Mouse (Mus musculus) thymus, postnatal 0 days (tissue): Measurements from ENCODE around the gene Gm49373. TPM values are rescaled to one million over a fixed set of nuclear protein-coding genes. Genes with fewer than 3 reads are reported as not detected.

Experiments
- DNase-seq: peaks from one replicate; pipeline ENCODE4 v3.0.0-alpha.2; 2015; ENCODE audit warnings: low spot score
- polyA plus RNA-seq: library from polyadenylated mRNA; unstranded; fragments of >200 nt; fragmentation: Nextera tagmentation; extraction: Ambion mirVana; gene quantifications from 2 replicates; pipeline ENCODE4 v1.2.1, GENCODE M21; 2015

Gene Gm49373
- 0.09 and 0.26 TPM in 2 replicates for polyA plus RNA-seq

DNA sequence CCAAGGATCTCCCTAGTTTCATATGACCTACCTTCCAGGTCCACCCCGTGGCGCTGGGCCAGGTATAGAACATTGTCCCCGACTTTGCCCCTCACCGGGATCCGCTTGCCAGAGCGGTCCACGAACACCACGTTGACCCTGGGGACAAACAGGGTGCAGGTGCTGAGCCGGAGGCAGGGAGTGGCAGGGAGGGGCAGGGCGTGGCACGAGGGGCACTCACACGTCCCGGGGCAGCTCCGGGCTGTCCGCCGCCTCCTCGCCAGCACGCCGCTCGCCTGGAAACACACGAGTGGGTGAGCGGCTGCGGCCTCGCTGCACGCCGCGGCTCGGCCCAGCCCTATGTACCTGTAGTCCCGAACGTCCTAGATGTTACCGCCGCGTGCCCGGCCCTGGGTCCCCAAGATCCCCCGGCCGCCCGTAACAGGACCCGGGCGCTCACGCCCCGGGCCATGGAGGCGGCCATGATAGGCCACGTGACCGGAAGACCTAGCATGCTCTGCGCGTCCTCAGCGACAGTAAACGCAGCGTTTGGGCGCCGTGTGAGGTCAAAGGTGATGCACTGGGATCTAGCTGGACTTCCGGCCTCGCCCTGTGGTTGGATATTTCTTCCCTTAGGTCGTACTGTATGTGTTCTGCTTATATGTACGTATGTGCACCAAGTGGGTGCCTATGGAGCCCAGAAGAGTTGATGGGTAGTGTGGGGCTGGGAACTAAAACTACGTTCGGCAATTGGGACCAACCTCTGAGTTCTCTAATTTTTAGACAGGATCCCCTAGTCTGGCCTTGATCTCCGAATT, at the start of gene Gm49373, which contains the start of gene Fdx1l:
Gene Gm49373, minus strand, starts transcription at position 53 of the 797 bp plus-strand sequence.
Gene Fdx1l, minus strand, starts transcription at position 571 of the 797 bp plus-strand sequence.
- DNase-seq = peak; percentile 82

DNA sequence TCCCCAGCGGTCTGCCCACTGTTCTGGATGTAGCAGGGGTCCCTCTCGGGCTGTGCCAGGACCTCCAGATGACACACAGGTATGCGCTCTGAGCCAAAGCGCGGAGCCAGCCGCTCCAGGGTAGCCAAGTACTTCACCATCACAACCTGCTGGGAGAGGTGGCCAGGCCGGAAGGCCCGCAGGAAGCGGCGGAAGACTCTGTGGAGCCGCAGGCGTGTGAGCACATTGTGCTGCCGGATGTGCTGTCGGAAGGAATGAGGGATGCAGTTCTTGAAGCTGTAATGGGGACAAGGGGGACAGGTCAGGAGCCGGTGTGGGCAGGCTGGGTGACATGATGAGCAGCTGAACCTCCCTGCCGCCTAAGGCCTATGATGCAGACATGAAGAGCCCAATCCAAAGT, 48.6 kb upstream of the Gm49373 start:
- no peak for DNase-seq

DNA sequence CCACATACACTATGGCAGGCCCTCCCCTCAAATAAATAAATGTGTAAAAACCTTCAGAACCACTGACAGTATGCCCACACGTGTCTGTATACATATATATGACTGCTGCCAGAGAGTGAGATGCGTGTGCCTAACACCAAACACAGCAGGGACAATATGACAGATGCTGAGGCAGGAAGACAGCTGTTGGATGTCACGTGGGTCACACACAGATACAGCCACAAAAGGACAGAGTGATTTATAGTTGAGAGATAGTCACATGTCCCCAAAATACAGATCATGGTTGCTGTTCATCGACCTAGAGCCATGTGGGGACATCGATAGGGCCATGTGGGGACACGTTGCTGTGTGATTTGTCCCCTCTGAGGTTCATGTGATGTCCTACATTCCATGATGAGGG, 44.2 kb upstream of the Gm49373 start:
- no peak for DNase-seq

GRCm38 (mm10) chr9:21115105-21115504, 42.2 kb upstream of the Gm49373 start:
- no peak for DNase-seq

GRCm38 (mm10) chr9:21114190-21114589, 41.3 kb upstream of the Gm49373 start:
- no peak for DNase-seq

GRCm38 (mm10) chr9:21113751-21114150, 40.9 kb upstream of the Gm49373 start:
- no peak for DNase-seq

GRCm38 (mm10) chr9:21107607-21108237, 34.8 kb upstream of the Gm49373 start:
- no peak for DNase-seq

GRCm38 (mm10) chr9:21105760-21106564, 33.1 kb upstream of the Gm49373 start:
- no peak for DNase-seq

GRCm38 (mm10) chr9:21104814-21105213, 31.9 kb upstream of the Gm49373 start:
- no peak for DNase-seq

DNA sequence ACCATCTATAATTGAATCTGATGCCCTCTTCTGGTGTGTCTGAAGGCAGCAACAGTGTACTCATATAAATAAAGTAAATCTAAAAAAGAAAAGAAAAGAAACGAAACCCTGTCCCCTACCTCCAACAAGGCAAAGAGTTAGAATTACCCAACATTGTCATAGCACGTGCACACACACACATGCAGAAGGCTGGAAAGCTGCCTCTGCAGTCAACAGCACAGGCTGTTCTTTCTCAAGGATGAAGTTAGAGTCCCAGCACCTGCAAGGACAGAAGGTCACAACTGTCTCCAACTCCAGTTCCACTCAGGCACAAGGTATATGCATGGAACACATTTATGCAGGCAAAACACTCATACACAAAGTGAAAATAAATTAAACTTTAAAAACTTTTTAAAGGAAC, 29.2 kb upstream of the Gm49373 start:
- no peak for DNase-seq

DNA sequence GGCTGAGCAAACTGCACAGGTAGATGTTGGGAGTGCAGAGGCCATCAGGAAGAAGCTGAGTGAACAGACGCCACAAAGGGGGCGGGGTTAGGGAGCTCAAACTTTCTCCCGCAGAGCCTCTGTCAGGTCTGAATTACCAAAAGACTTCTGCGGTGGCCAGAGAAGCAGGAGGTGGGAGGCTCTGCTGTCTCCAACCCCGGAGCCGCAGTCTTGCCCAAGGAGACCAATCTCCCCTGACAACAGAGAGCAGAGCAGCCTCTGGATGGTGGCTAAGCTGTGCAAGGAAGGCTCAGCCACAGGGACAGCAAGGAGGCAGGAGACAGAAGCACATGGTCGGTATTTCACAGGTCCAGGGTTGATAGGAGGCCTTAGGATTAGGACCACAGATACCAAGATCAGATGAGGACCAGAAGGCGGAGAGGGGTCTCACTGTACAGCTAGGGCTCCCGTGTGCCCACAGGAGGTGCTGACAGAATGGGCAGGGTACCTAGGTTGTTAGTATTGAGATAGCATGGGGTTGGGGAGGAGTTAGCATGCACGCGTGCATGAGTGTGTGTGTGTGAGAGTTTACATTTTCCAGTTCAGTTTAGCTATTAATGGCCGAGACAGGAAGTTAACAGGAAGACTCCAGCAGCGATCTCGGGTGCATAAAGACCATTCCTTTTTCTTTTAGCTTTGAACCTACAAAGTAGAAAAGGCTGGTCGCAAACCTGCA, 27.7 kb upstream of the Gm49373 start:
- no peak for DNase-seq

GRCm38 (mm10) chr9:21097793-21098192, 24.9 kb upstream of the Gm49373 start:
- no peak for DNase-seq

- no peak for DNase-seq
These were observed 23.1 kb upstream of the Gm49373 start for GRCm38 (mm10) chr9:21095958-21096357.

GRCm38 (mm10) chr9:21093423-21093822, 20.5 kb upstream of the Gm49373 start:
- DNase-seq = no peak

DNA sequence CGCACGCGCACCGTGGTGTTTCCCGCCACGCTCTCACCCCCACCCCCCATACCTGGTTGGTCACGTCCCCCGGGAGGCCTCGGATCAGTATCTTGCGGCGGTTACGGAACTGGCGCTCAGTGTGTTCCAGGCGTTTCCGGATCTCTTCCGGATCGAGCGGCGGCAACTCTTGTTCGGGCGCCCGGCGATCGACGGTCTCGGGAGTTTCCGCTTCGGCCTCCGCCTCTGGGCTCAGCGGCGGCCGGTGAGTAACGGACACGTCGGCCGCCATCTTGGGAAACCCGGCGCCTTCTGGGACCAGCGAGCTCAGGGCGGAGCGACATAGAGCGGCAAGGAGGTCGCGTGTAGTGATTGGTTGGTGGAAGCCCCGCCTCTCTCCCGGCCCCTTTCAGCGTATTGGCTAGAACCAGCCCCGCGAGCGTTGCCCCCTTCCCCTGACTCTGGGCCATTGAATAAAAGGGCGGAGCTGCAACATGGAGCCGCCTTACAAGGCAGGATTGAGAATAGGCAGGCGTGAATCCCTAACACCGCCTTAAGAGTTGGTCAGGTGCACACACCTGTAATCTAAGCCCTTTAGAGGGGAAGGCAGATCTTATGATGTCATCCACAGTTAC, 18.9 kb upstream of the Gm49373 start, which contains the start of the genes Gm38431 and Raver1:
Gene Gm38431, minus strand, starts transcription at position 291 of the 614 bp plus-strand sequence.
Gene Raver1, minus strand, starts transcription at position 302 of the 614 bp plus-strand sequence.
- DNase-seq = peak; percentile 97

- DNase-seq = no peak
These were observed 18.2 kb upstream of the Gm49373 start for GRCm38 (mm10) chr9:21090972-21091706.

DNA sequence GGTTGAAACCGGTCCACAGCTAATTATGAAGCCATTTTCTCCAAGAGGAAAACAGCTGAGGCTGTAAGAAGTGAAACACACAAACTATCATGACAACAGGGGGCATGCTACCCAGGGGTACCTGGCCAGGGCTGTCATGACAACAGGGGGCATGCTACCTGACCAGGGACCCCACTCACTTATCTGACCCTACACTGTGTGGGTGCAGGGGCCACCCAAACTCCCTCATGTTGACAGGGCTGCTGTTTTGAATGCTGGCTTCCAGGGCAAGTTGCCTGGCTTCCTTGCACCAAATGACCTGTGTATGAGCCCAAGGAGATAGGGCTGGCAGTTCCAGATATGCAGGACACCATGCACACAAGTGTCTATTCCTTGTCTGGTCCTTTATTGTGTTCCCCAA, 17.6 kb upstream of the Gm49373 start:
- no peak for DNase-seq

GRCm38 (mm10) chr9:21083324-21083723, 10.4 kb upstream of the Gm49373 start:
- DNase-seq = no peak

GRCm38 (mm10) chr9:21081127-21081526, 8.2 kb upstream of the Gm49373 start:
- DNase-seq = no peak

- DNase-seq = no peak
These were observed 2.7 kb upstream of the Gm49373 start for GRCm38 (mm10) chr9:21075625-21076024.
